Mouse (Mus musculus): ENCODE measurements around the gene Prg4.

DNA sequence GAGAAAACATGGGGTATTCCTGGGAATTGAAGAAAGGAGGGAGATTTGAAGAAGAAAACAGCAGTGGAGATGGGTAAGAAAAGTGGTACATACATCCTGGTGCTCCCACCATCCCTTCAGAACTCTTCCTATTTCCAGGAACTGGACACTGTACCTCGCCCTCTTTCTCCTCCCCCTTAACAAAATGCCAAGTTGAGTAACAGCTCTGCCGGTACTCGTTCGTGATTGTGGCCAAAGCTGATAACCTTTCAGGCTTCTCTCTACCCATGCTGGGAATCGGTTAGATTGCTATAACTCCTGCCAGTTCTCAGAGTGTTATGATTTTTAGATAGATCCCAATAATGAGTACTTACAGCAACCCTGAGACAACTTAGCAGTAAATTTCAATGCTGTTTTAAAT lies 7.0 kb downstream of the Prg4 start:
- TF ChIP-seq GATA1 (IDR thresholded peaks at IDR 0.05; ENCODE audit: borderline replicate concordance, low read length), result no peak
- no peak for TF ChIP-seq FLI1 (IDR thresholded peaks at IDR 0.05; ENCODE audit: low read length)

Data from megakaryocyte, embryonic 14.5 days (primary cell).